Mouse (Mus musculus): ENCODE measurements around the gene Parva. TPM values are rescaled to one million over a fixed set of nuclear protein-coding genes. Genes with fewer than 3 reads are reported as not detected.

The Parva gene
- total and polyA plus RNA-seq, 3 experiments = 0.08 to 1.1 (median 0.15) TPM

DNA sequence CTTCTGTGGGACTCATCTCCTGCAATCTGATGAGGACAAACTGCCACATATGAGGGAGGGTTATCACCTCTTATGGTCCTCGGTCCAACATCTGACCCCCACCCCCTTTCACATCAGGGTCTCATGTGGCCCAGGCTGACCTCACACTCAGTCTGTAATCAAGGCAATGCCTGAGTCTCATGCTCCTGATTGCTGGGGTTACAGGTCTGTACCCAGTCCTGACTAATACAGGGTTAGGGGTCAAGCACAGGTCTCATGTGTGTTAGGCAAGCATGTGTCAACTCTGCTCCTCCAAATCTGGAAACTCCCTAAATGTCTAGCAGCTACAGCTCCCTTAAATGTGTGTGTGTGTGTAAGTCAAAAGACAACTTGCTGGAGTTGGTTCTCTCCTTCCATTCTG, 100.8 kb downstream of the Parva start:
- Histone ChIP-seq H3K4me2 (ENCODE audit: insufficient read depth, low read depth, poor library complexity, severe bottlenecking) (no peak overlapping the region), H3K4me1 (ENCODE audit: control insufficient read depth in 1 of 2, insufficient read depth in 2 of 2) (peaks cover 0 to 16% of the 10 kb centered on the region in 2 experiments; a peak in 2 of 4 replicates), H3K27ac (ENCODE audit: insufficient read depth, low read depth) (no peak overlapping the region), H3K9ac (ENCODE audit: insufficient read depth, low read depth) (no peak overlapping the region), H3K9me3 (replicated peaks; ENCODE audit: low read length) (no peaks in the 10 kb centered on the region), H3K79me2 (replicated peaks; ENCODE audit: control insufficient read depth, extremely low read depth, insufficient read depth, poor library complexity, severe bottlenecking) (no peaks in the 10 kb centered on the region), H3K27me3 (replicated peaks) (no peaks in the 10 kb centered on the region), H3K4me3 (replicated peaks in 1 of 3; ENCODE audit: low read depth in 2 of 3, low read length in 2 of 3, poor library complexity in 1 of 3) (no peak overlapping the region), H3K36me3 (replicated peaks in 1 of 2; ENCODE audit: control insufficient read depth in 1 of 2, insufficient read depth in 1 of 2, low read length in 1 of 2) (no peaks in the 10 kb centered on the region)
- dilution Hi-C loops (cut with MboI; ENCODE audit: extremely low pct_ligation_motif_present, extremely low pct_unique_long_range_greater_than_20kb, low sequenced_read_pairs) (no loop called here), in situ Hi-C loops (cut with MboI; ENCODE audit: low pct_ligation_motif_present, low pct_unique_long_range_greater_than_20kb, low sequenced_read_pairs) (no loop called here)
- TF ChIP-seq SIN3A (IDR thresholded peaks at IDR 0.05; ENCODE audit: low read length) (no peak), NRF1 (IDR thresholded peaks at IDR 0.05; ENCODE audit: low read depth, low read length) (no peak), ELF1 (IDR thresholded peaks at IDR 0.05; ENCODE audit: low read depth, low read length) (no peak)
- DNase-seq (ENCODE audit: extremely low read depth) = no peak

DNA sequence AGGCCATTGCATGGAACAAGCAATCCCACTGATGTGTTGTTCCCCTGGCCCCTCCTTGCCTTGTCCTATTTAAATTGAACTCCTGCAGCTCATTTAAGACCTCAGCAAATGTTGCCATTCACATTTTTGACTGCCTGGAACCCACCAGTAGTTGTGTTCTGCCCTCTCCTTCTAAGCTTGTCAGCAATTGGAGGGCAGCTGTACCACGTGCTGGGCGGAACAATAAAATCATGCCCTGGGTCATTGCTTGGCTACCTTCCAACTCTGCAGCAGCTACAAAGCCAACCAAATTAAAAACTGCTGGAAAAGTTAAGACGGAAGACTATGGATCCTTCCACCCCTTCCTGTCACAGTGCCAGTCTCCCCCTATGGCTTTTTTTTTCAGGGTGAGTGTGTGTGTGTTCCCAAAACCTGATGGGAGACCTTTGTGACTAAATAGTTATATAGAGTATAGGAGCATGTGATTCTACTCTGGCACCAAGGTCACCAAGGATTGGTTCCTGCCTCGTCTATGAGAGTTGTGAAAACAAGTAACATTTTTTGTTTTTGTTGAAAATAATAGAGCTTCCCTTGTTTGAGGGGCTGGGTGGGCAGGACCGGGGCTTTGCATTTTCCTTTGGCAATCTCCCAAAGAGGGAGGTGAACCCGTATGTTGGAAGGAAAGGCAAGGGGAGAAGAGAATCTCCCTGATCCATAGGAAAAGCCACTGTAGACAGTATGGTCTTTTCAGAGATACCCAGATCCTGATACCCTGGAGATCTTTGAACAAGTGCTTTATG, 101.5 kb downstream of the Parva start:
- dilution Hi-C loops (cut with MboI; ENCODE audit: extremely low pct_ligation_motif_present, extremely low pct_unique_long_range_greater_than_20kb, low sequenced_read_pairs) = no loop called here

DNA sequence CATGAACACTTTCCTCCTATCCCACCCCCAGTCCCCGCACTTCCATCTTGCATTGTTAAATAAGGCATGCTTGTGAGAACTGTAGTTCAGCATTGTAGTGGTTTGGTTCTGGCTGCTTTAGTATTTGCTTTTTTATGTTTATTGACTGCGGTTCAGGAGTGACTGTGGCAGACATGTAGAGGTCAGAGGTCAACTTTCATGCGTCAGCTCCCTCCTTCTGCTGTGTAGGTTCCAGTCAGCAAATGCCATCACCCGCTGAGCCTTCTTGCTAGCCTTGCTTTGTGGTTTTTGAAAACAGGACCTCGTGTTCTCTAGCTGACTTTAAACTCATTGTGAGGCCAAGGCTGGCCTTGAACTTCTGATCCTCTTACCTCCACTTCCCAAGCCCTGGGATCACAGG, 103.6 kb downstream of the Parva start:
- dilution Hi-C loops (cut with MboI; ENCODE audit: extremely low pct_ligation_motif_present, extremely low pct_unique_long_range_greater_than_20kb, low sequenced_read_pairs) (no loop called here), in situ Hi-C loops (cut with MboI; ENCODE audit: low pct_ligation_motif_present, low pct_unique_long_range_greater_than_20kb, low sequenced_read_pairs) (no loop called here)
- H3K27me3 ChIP-seq (replicated peaks) = no peaks in the 10 kb centered on the region
- H3K27ac ChIP-seq (ENCODE audit: insufficient read depth, low read depth) = no peak overlapping the region
- no peak overlapping the region for H3K4me3 ChIP-seq (replicated peaks in 1 of 3; ENCODE audit: low read depth in 2 of 3, low read length in 2 of 3, poor library complexity in 1 of 3)
- no peaks in the 10 kb centered on the region for H3K79me2 ChIP-seq (replicated peaks; ENCODE audit: control insufficient read depth, extremely low read depth, insufficient read depth, poor library complexity, severe bottlenecking)
- H3K9ac ChIP-seq (ENCODE audit: insufficient read depth, low read depth) = no peak overlapping the region
- H3K9me3 ChIP-seq (replicated peaks; ENCODE audit: low read length) = no peaks in the 10 kb centered on the region
- TF ChIP-seq GABPA (IDR thresholded peaks at IDR 0.05; ENCODE audit: insufficient replicate concordance, low read depth, low read length) (no peak), USF2 (conservative IDR thresholded peaks at IDR 0.05; ENCODE audit: low read depth, low read length) (no peak), ZC3H11A (IDR thresholded peaks at IDR 0.05; ENCODE audit: low read depth, low read length) (no peak), CTCF (conservative IDR thresholded peaks at IDR 0.05 in 1 of 2, IDR thresholded peaks at IDR 0.05 in 1 of 2; ENCODE audit: low read depth in 2 of 2, low read length in 2 of 2) (no peak), MYC (IDR thresholded peaks at IDR 0.05; ENCODE audit: low read depth, low read length) (no peak), UBTF (IDR thresholded peaks at IDR 0.05; ENCODE audit: low read depth, low read length) (no peak), ZKSCAN1 (IDR thresholded peaks at IDR 0.05; ENCODE audit: borderline replicate concordance, low read depth, low read length) (no peak), JUN (IDR thresholded peaks at IDR 0.05; ENCODE audit: insufficient read depth, low read depth, low read length) (no peak)
- no peak for DNase-seq (ENCODE audit: extremely low read depth)
- H3K4me1 ChIP-seq (ENCODE audit: control insufficient read depth in 1 of 2, insufficient read depth in 2 of 2) = peaks cover 0 to 16% of the 10 kb centered on the region in 2 experiments; a peak in 2 of 4 replicates
- H3K4me2 ChIP-seq (ENCODE audit: insufficient read depth, low read depth, poor library complexity, severe bottlenecking) = no peak overlapping the region
- no peaks in the 10 kb centered on the region for H3K36me3 ChIP-seq (replicated peaks in 1 of 2; ENCODE audit: control insufficient read depth in 1 of 2, insufficient read depth in 1 of 2, low read length in 1 of 2)

More for the DNA sequence above, 101.5 kb downstream of the Parva start:
- no peaks in the 10 kb centered on the region for H3K79me2 ChIP-seq (replicated peaks; ENCODE audit: control insufficient read depth, extremely low read depth, insufficient read depth, poor library complexity, severe bottlenecking)
- no peak overlapping the region for H3K27ac ChIP-seq (ENCODE audit: insufficient read depth, low read depth)
- H3K9ac ChIP-seq (ENCODE audit: insufficient read depth, low read depth) = no peak overlapping the region
- no peaks in the 10 kb centered on the region for H3K9me3 ChIP-seq (replicated peaks; ENCODE audit: low read length)
- H3K4me3 ChIP-seq (replicated peaks in 1 of 3; ENCODE audit: low read depth in 2 of 3, low read length in 2 of 3, poor library complexity in 1 of 3) = no peak overlapping the region
- peaks cover 0 to 16% of the 10 kb centered on the region in 2 experiments; a peak in 2 of 4 replicates for H3K4me1 ChIP-seq (ENCODE audit: control insufficient read depth in 1 of 2, insufficient read depth in 2 of 2)
- in situ Hi-C loops (cut with MboI; ENCODE audit: low pct_ligation_motif_present, low pct_unique_long_range_greater_than_20kb, low sequenced_read_pairs) = no loop called here
- no peak overlapping the region for H3K4me2 ChIP-seq (ENCODE audit: insufficient read depth, low read depth, poor library complexity, severe bottlenecking)
- DNase-seq (ENCODE audit: extremely low read depth) = no peak
- no peaks in the 10 kb centered on the region for H3K27me3 ChIP-seq (replicated peaks)
- TF ChIP-seq MAFK (IDR thresholded peaks at IDR 0.05; ENCODE audit: insufficient replicate concordance, low read length) (no peak), SIN3A (IDR thresholded peaks at IDR 0.05; ENCODE audit: low read length) (no peak), SMC3 (IDR thresholded peaks at IDR 0.05; ENCODE audit: low read depth, low read length) (no peak), MEF2A (IDR thresholded peaks at IDR 0.05; ENCODE audit: borderline replicate concordance, low read depth, low read length) (no peak), JUND (conservative IDR thresholded peaks at IDR 0.05; ENCODE audit: low read depth, low read length) (no peak), CHD2 (IDR thresholded peaks at IDR 0.05; ENCODE audit: low read length) (no peak), ZMIZ1 (IDR thresholded peaks at IDR 0.05; ENCODE audit: low read depth, low read length) (no peak), JUN (IDR thresholded peaks at IDR 0.05; ENCODE audit: insufficient read depth, low read depth, low read length) (no peak), POLR2AphosphoS2 (IDR thresholded peaks at IDR 0.05; ENCODE audit: low read depth, low read length) (no peak), GABPA (IDR thresholded peaks at IDR 0.05; ENCODE audit: insufficient replicate concordance, low read depth, low read length) (no peak), POLR2A (IDR thresholded peaks at IDR 0.05; ENCODE audit: low read depth, low read length) (no peak), MAZ (IDR thresholded peaks at IDR 0.05; ENCODE audit: low read depth, low read length) (no peak)
- no peaks in the 10 kb centered on the region for H3K36me3 ChIP-seq (replicated peaks in 1 of 2; ENCODE audit: control insufficient read depth in 1 of 2, insufficient read depth in 1 of 2, low read length in 1 of 2)
